Mouse (Mus musculus): Measurements from ENCODE around the gene Bmpr1b. TPM values are rescaled to one million over a fixed set of nuclear protein-coding genes. Genes with fewer than 3 reads are reported as not detected.
A peak's percentile ranks its signal among the peaks of the same experiment; 100 is the strongest.

Bmpr1b gene
- polyA plus RNA-seq, 1 experiment from 2014 or later: 10.7 TPM

- Histone ChIP-seq H3K4me3 (ENCODE audit: low read depth, low read length) (no peak overlapping the region), H3K9me3 (ENCODE audit: control insufficient read depth, low read length) (no peaks in the 10 kb centered on the region), H3K27ac (ENCODE audit: low read depth, low read length) (no peak overlapping the region), H3K27me3 (ENCODE audit: control insufficient read depth, insufficient read depth, low read length) (no peaks in the 10 kb centered on the region), H3K9ac (ENCODE audit: low read length) (no peak overlapping the region), H3K4me1 (replicated peaks; ENCODE audit: control insufficient read depth, insufficient read depth, low read length) (no peaks in the 10 kb centered on the region), H3K36me3 (ENCODE audit: control insufficient read depth, insufficient read depth, low read length) (no peaks in the 10 kb centered on the region), H3K4me2 (ENCODE audit: low read depth, low read length, severe bottlenecking) (no peak overlapping the region)
- ATAC-seq (replicated peaks; ENCODE audit: low FRiP score): no peak
- DNase-seq (ENCODE audit: low spot score): no peak
- 89% methylated on average over 3 of the region's 3 CpGs for WGBS
Observed at GRCm38 (mm10) chr3:142186551-142186950, 17.3 kb upstream of the Bmpr1b start.

DNA sequence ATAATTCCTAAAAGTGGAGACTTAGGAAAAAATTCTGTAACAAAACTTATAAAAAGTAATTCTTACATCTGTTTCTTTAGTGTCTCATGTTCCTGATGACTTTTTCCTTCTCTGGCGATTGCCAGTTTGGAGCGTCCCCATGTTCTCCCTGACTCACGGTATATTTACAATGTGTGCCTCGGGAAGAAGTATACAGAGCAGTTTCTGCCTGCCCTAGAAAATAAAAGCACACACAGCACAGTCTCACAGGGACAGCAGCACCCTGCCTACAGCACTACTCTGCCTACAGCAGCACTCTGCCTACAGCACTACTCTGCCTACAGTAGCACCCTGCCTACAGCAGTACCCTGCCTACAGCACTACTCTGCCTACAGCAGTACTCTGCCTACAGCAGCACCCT, 4.8 kb upstream of the Bmpr1b start:
- Histone ChIP-seq H3K9me3 (ENCODE audit: control insufficient read depth, low read length) (no peaks in the 10 kb centered on the region), H3K27me3 (ENCODE audit: control insufficient read depth, insufficient read depth, low read length) (0 out of 2 replicates have a peak, but pooled peaks cover 2% of the 10 kb centered on the region), H3K4me2 (ENCODE audit: low read depth, low read length, severe bottlenecking) (no peak overlapping the region), H3K4me1 (replicated peaks; ENCODE audit: control insufficient read depth, insufficient read depth, low read length) (no peaks in the 10 kb centered on the region), H3K4me3 (ENCODE audit: low read depth, low read length) (no peak overlapping the region), H3K9ac (ENCODE audit: low read length) (no peak overlapping the region), H3K36me3 (ENCODE audit: control insufficient read depth, insufficient read depth, low read length) (no peaks in the 10 kb centered on the region), H3K27ac (ENCODE audit: low read depth, low read length) (no peak overlapping the region)
- ATAC-seq (replicated peaks; ENCODE audit: low FRiP score) (no peak), DNase-seq (ENCODE audit: low spot score) (no peak)
- WGBS: 92% methylated on average over 4 of the region's 4 CpGs

DNA sequence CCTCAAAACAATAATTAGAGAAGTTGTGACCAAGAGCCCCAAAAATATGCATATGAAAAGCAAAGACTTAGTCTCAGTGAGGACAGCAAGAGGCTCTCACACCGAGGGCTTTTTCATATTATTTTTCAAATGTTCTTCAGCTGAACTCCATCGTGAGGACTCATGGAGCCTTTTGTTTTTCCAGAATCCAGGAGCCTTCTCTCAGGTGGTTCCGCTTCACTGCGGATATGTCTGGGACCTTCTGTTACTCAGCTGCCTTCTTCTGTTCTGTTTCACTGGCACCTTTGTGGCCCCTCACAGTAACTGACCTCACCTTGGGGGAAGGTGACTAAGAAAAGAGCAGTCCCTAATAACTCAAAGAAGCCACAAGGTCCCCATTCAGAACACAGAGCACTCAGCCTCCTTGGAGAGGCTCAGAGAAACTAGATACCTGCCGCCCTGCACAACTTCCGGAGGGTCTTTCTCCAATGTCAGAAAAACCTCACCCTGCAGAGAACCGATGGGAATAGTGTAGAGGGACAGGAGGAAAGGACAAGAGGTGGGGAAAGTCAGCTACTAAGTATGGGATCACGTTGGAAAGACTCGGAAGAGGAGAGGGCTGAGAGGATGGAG, 868 bp downstream of the Bmpr1b start:
- Histone ChIP-seq H3K27me3 (ENCODE audit: control insufficient read depth, insufficient read depth, low read length) (0 out of 2 replicates have a peak, but pooled peaks cover 2% of the 10 kb centered on the region), H3K4me1 (replicated peaks; ENCODE audit: control insufficient read depth, insufficient read depth, low read length) (no peaks in the 10 kb centered on the region), H3K27ac (ENCODE audit: low read depth, low read length) (no peak overlapping the region), H3K9ac (ENCODE audit: low read length) (peak overlapping the region; percentile 87), H3K36me3 (ENCODE audit: control insufficient read depth, insufficient read depth, low read length) (no peaks in the 10 kb centered on the region), H3K9me3 (ENCODE audit: control insufficient read depth, low read length) (no peaks in the 10 kb centered on the region), H3K4me2 (ENCODE audit: low read depth, low read length, severe bottlenecking) (peak overlapping the region; percentile 79), H3K4me3 (ENCODE audit: low read depth, low read length) (peak overlapping the region; percentile 58)
- DNase-seq (ENCODE audit: low spot score) (no peak), ATAC-seq (replicated peaks; ENCODE audit: low FRiP score) (no peak; the same call in 1 of the 2 replicates)
- WGBS: 3% methylated on average over 9 of the region's 9 CpGs

DNA sequence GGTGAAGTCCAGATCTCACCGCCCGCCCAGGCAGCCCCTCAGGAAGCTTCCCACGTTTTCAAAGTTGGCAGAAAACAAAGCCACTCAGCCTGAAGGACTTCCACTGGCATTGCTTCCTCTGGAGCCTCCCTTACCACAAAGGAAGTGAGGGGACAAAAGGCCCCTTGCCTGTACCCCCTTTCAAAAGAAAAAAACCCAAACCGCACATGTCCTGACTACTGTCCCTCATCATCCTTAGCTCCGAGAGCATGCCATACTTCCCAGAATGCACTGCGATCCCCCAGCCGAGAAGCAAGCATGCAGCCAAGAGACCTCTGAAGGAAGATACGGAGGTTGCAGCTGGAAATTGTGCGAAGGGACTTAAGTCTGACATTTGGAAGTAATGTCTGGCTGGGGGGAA, 4.2 kb downstream of the Bmpr1b start:
- Histone ChIP-seq H3K36me3 (ENCODE audit: control insufficient read depth, insufficient read depth, low read length) (no peaks in the 10 kb centered on the region), H3K9me3 (ENCODE audit: control insufficient read depth, low read length) (no peaks in the 10 kb centered on the region), H3K9ac (ENCODE audit: low read length) (no peak overlapping the region), H3K4me1 (replicated peaks; ENCODE audit: control insufficient read depth, insufficient read depth, low read length) (no peaks in the 10 kb centered on the region), H3K27me3 (ENCODE audit: control insufficient read depth, insufficient read depth, low read length) (no peaks in the 10 kb centered on the region), H3K4me3 (ENCODE audit: low read depth, low read length) (no peak overlapping the region), H3K27ac (ENCODE audit: low read depth, low read length) (no peak overlapping the region), H3K4me2 (ENCODE audit: low read depth, low read length, severe bottlenecking) (no peak overlapping the region)
- WGBS: 66% methylated on average over 9 of the region's 9 CpGs
- no peak for ATAC-seq (replicated peaks; ENCODE audit: low FRiP score)
- no peak for DNase-seq (ENCODE audit: low spot score)

DNA sequence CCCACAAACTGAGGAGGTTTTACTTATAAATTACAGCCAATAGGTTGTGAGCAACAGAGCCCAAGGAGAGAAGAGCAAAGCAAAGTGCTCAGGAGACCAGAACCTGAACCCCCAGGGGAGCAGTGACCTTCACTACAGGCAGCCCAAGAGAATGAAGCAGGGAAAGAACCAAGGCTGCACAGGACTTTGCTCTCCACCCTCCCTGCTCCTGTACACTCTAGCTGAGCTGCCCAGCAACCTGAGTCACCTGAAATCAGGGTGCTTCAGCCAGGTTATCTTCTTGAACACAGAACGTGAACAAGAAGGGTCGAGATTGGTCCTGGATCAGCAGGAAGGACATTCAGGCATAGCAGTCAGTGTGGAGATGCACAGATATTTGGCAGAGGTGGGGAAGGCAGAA, 5.3 kb downstream of the Bmpr1b start:
- DNase-seq (ENCODE audit: low spot score): no peak
- Histone ChIP-seq H3K4me2 (ENCODE audit: low read depth, low read length, severe bottlenecking) (no peak overlapping the region), H3K36me3 (ENCODE audit: control insufficient read depth, insufficient read depth, low read length) (no peaks in the 10 kb centered on the region), H3K27ac (ENCODE audit: low read depth, low read length) (no peak overlapping the region), H3K4me1 (replicated peaks; ENCODE audit: control insufficient read depth, insufficient read depth, low read length) (no peaks in the 10 kb centered on the region), H3K9me3 (ENCODE audit: control insufficient read depth, low read length) (no peaks in the 10 kb centered on the region), H3K27me3 (ENCODE audit: control insufficient read depth, insufficient read depth, low read length) (no peaks in the 10 kb centered on the region), H3K4me3 (ENCODE audit: low read depth, low read length) (no peak overlapping the region), H3K9ac (ENCODE audit: low read length) (no peak overlapping the region)
- no peak for ATAC-seq (replicated peaks; ENCODE audit: low FRiP score)
- WGBS: 88% methylated on average over 2 of the region's 2 CpGs

GRCm38 (mm10) chr3:142161405-142161804, 7.8 kb downstream of the Bmpr1b start:
- ATAC-seq (replicated peaks; ENCODE audit: low FRiP score) (no peak), DNase-seq (ENCODE audit: low spot score) (no peak)
- no peaks in the 10 kb centered on the region for H3K36me3 ChIP-seq (ENCODE audit: control insufficient read depth, insufficient read depth, low read length)
- WGBS: 84% methylated on average over 3 of the region's 3 CpGs
- H3K4me2 ChIP-seq (ENCODE audit: low read depth, low read length, severe bottlenecking): no peak overlapping the region
- no peaks in the 10 kb centered on the region for H3K9me3 ChIP-seq (ENCODE audit: control insufficient read depth, low read length)
- no peaks in the 10 kb centered on the region for H3K4me1 ChIP-seq (replicated peaks; ENCODE audit: control insufficient read depth, insufficient read depth, low read length)
- no peaks in the 10 kb centered on the region for H3K27me3 ChIP-seq (ENCODE audit: control insufficient read depth, insufficient read depth, low read length)
- H3K4me3 ChIP-seq (ENCODE audit: low read depth, low read length): no peak overlapping the region
- no peak overlapping the region for H3K27ac ChIP-seq (ENCODE audit: low read depth, low read length)
- H3K9ac ChIP-seq (ENCODE audit: low read length): no peak overlapping the region

- Histone ChIP-seq H3K9me3 (ENCODE audit: control insufficient read depth, low read length) (no peaks in the 10 kb centered on the region), H3K4me2 (ENCODE audit: low read depth, low read length, severe bottlenecking) (no peak overlapping the region), H3K36me3 (ENCODE audit: control insufficient read depth, insufficient read depth, low read length) (no peaks in the 10 kb centered on the region), H3K4me3 (ENCODE audit: low read depth, low read length) (no peak overlapping the region), H3K4me1 (replicated peaks; ENCODE audit: control insufficient read depth, insufficient read depth, low read length) (no peaks in the 10 kb centered on the region), H3K9ac (ENCODE audit: low read length) (no peak overlapping the region), H3K27me3 (ENCODE audit: control insufficient read depth, insufficient read depth, low read length) (no peaks in the 10 kb centered on the region), H3K27ac (ENCODE audit: low read depth, low read length) (no peak overlapping the region)
- 94% methylated on average over 5 of the region's 5 CpGs for WGBS
- DNase-seq (ENCODE audit: low spot score) (no peak), ATAC-seq (replicated peaks; ENCODE audit: low FRiP score) (no peak)
Observed at GRCm38 (mm10) chr3:142151980-142152379, 17.2 kb downstream of the Bmpr1b start.

DNA sequence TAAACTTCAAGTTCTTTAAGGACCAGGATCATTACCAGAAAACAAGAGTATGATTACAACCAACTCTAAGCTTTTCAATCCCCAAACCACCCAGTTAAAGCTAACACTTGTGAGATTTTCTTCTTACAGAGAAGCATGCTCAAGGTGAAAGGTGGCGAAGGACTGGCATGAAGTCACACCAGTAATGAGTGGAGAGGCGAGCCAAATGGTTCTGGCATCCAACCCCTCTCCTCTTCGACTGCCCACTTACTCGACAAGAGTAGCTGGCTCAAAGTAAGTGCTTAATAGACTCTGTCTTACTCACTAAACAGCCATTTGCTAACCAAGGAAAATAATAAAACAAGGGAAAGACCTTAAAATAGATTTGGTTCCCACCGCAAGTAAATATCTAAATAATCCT, 30.4 kb downstream of the Bmpr1b start:
- no peaks in the 10 kb centered on the region for H3K4me1 ChIP-seq (replicated peaks; ENCODE audit: control insufficient read depth, insufficient read depth, low read length)
- 91% methylated on average over 5 of the region's 5 CpGs for WGBS
- H3K4me3 ChIP-seq (ENCODE audit: low read depth, low read length): no peak overlapping the region
- no peaks in the 10 kb centered on the region for H3K36me3 ChIP-seq (ENCODE audit: control insufficient read depth, insufficient read depth, low read length)
- H3K9me3 ChIP-seq (ENCODE audit: control insufficient read depth, low read length): no peaks in the 10 kb centered on the region
- no peak for ATAC-seq (replicated peaks; ENCODE audit: low FRiP score)
- H3K4me2 ChIP-seq (ENCODE audit: low read depth, low read length, severe bottlenecking): no peak overlapping the region
- H3K27ac ChIP-seq (ENCODE audit: low read depth, low read length): no peak overlapping the region
- no peaks in the 10 kb centered on the region for H3K27me3 ChIP-seq (ENCODE audit: control insufficient read depth, insufficient read depth, low read length)
- no peak overlapping the region for H3K9ac ChIP-seq (ENCODE audit: low read length)
- DNase-seq (ENCODE audit: low spot score): no peak

GRCm38 (mm10) chr3:142126379-142126778, 42.8 kb downstream of the Bmpr1b start:
- H3K27ac ChIP-seq (ENCODE audit: low read depth, low read length): no peak overlapping the region
- ATAC-seq (replicated peaks; ENCODE audit: low FRiP score) (no peak), DNase-seq (ENCODE audit: low spot score) (no peak)
- H3K27me3 ChIP-seq (ENCODE audit: control insufficient read depth, insufficient read depth, low read length): no peaks in the 10 kb centered on the region
- no peak overlapping the region for H3K9ac ChIP-seq (ENCODE audit: low read length)
- no peaks in the 10 kb centered on the region for H3K36me3 ChIP-seq (ENCODE audit: control insufficient read depth, insufficient read depth, low read length)
- no peak overlapping the region for H3K4me3 ChIP-seq (ENCODE audit: low read depth, low read length)
- H3K4me2 ChIP-seq (ENCODE audit: low read depth, low read length, severe bottlenecking): no peak overlapping the region
- 69% methylated on average over 1 of the region's 1 CpGs for WGBS
- H3K9me3 ChIP-seq (ENCODE audit: control insufficient read depth, low read length): no peaks in the 10 kb centered on the region
- no peaks in the 10 kb centered on the region for H3K4me1 ChIP-seq (replicated peaks; ENCODE audit: control insufficient read depth, insufficient read depth, low read length)
